Mouse (Mus musculus): Measurements from ENCODE around the gene Hapln1. TPM values are rescaled to one million over a fixed set of nuclear protein-coding genes. Genes with fewer than 3 reads are reported as not detected.

Gene Hapln1
- not detected for polyA plus RNA-seq (2017; shearing (Covaris generic))

GRCm38 (mm10) chr13:89539205-89539886 is at the start of gene Hapln1:
Gene Hapln1, plus strand, starts transcription at chr13:89539796.

Other genes with a start within 250 kb of the Hapln1 start
- 0.06 TPM for gene Vcan, start 202.7 kb downstream of the Hapln1 start, polyA plus RNA-seq (2017; shearing (Covaris generic))

All from activated CD4-positive, CD25-positive, alpha-beta regulatory T cell, adult 9 weeks (primary cell).